Mouse (Mus musculus): ENCODE results near the gene Rtel1.

DNA sequence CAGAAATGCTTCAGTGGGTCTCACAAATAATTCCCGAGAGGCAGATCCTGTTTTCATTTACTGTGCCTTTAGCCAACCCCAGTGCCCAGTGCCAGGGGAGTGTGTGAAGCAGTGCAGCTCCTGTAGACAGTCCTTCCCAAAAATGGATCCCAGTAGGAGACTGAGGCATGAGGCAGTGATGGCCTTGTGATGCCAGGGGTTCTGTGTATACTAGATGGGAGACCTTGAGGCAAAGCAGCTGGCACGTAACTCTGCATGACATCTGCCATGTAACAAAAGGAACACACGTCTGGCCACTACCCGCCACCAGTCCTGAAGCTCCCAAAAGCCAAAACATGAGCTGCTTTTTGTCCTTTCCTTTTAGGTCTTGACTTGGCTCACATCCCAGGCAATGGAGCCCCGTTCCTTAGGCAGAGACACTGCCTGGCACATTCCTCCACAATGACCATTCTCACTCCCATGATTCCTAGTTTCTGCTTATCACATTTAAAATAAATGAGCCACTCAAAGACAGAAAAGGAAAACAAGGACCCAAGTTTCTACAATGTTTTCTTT is 77.7 kb downstream of the Rtel1 start:
- no peak for TF ChIP-seq CTCF (IDR thresholded peaks at IDR 0.05; ENCODE audit: low read depth)
- no peak for TF ChIP-seq EP300 (optimal IDR thresholded peaks at IDR 0.05)

Measured in stomach, postnatal 0 days (tissue).